Mouse (Mus musculus): ENCODE data around the gene Klf9. TPM values are rescaled to one million over a fixed set of nuclear protein-coding genes. Genes with fewer than 3 reads are reported as not detected.

The Klf9 gene
- polyA plus RNA-seq (2015; fragmentation: Nextera tagmentation; extraction: Ambion mirVana) = 18.3 and 25.9 TPM in 2 replicates

GRCm38 (mm10) chr19:23140689-23141317 is at the start of gene Klf9:
Gene Klf9, plus strand, starts transcription at chr19:23141226.

MicroRNAs within 50 kb of the gene (microRNA counts, 519-probe panel; counts per million panel counts)
- microRNA mmu-miR-1192 = not detected

Small RNAs within 50 kb of the gene (microRNA-seq; reads per million reads assigned to microRNA genes)
- not detected for gene Mir1192

Other genes with a start within 250 kb of the Klf9 start
- 10.8 and 15.1 TPM in 2 replicates for gene Smc5, start 132.7 kb downstream of the Klf9 start, polyA plus RNA-seq (2015; fragmentation: Nextera tagmentation; extraction: Ambion mirVana)